ENCODE assay signal across 12 mouse cellular contexts in genomic region chr11:88634627-88635026, GRCm38 (mm10).
A peak's percentile ranks its signal among the peaks of the same experiment; 100 is the strongest.
DNase-seq lines count a peak whose midpoint lies in the region; ATAC-seq and TF ChIP-seq lines count a peak whose summit lies in the region.
"Had no signal": no experiment of that assay in that cellular context is flagged by ENCODE, and none has a peak within 500 bp of the region (broad histone marks: within the 10 kb centered on the region; RNA-seq: fewer than 3 reads in every experiment).

No protein-coding gene starts in this region.

- 0 out of 2 replicates have a peak, but pooled peaks cover 4% of the 10 kb centered on the region for H3K4me1 ChIP-seq in forebrain, postnatal 0 days (ENCODE audit: insufficient read depth)
- peaks cover 11% of the 10 kb centered on the region for H3K4me1 ChIP-seq in forebrain, embryonic 16.5 days (replicated peaks; ENCODE audit: control insufficient read depth, insufficient read depth, low read length)
- H3K4me1 ChIP-seq in midbrain, embryonic 13.5 days (replicated peaks): peaks cover 67% of the 10 kb centered on the region
- H3K4me1 ChIP-seq in midbrain, embryonic 15.5 days: peaks cover 37% of the 10 kb centered on the region
- H3K4me1 ChIP-seq in intestine, embryonic 16.5 days (ENCODE audit: control insufficient read depth, insufficient read depth, low read length): peaks cover 31% of the 10 kb centered on the region
- H3K4me1 ChIP-seq in liver, embryonic 11.5 days (replicated peaks; ENCODE audit: control insufficient read depth, insufficient read depth, low read length): peaks cover 26% of the 10 kb centered on the region

- WGBS in forebrain, postnatal 0 days: 41% methylated on average over 1 of the region's 1 CpGs
- WGBS in forebrain, embryonic 16.5 days: 59% methylated on average over 1 of the region's 1 CpGs
- WGBS in midbrain, embryonic 13.5 days: 62% methylated on average over 1 of the region's 1 CpGs
- 69% methylated on average over 1 of the region's 1 CpGs for WGBS in midbrain, embryonic 15.5 days
- WGBS in intestine, embryonic 16.5 days: 62% methylated on average over 1 of the region's 1 CpGs
- 89% methylated on average over 1 of the region's 1 CpGs for WGBS in liver, embryonic 11.5 days

- H3K9me3 ChIP-seq in forebrain, postnatal 0 days (ENCODE audit: low read length): no peaks in the 10 kb centered on the region
- H3K9me3 ChIP-seq in forebrain, embryonic 16.5 days (ENCODE audit: control insufficient read depth, low read length): no peaks in the 10 kb centered on the region
- no peaks in the 10 kb centered on the region for H3K9me3 ChIP-seq in midbrain, embryonic 13.5 days
- H3K9me3 ChIP-seq in midbrain, embryonic 15.5 days: no peaks in the 10 kb centered on the region
- no peaks in the 10 kb centered on the region for H3K9me3 ChIP-seq in intestine, embryonic 16.5 days (ENCODE audit: control insufficient read depth, low read length)
- no peaks in the 10 kb centered on the region for H3K9me3 ChIP-seq in liver, embryonic 11.5 days (ENCODE audit: control insufficient read depth, low read length)

- no peak for TF ChIP-seq CTCF in forebrain, postnatal 0 days (IDR thresholded peaks at IDR 0.05; ENCODE audit: low read depth)

- no peaks in the 10 kb centered on the region for H3K27me3 ChIP-seq in forebrain, postnatal 0 days (ENCODE audit: insufficient read depth, low read length)
- H3K27me3 ChIP-seq in forebrain, embryonic 16.5 days (replicated peaks; ENCODE audit: control insufficient read depth, insufficient read depth, low read length): no peaks in the 10 kb centered on the region
- H3K27me3 ChIP-seq in midbrain, embryonic 13.5 days: no peaks in the 10 kb centered on the region
- no peaks in the 10 kb centered on the region for H3K27me3 ChIP-seq in midbrain, embryonic 15.5 days (replicated peaks)
- H3K27me3 ChIP-seq in intestine, embryonic 16.5 days (replicated peaks; ENCODE audit: control insufficient read depth, insufficient read depth, low read length): no peaks in the 10 kb centered on the region
- H3K27me3 ChIP-seq in liver, embryonic 11.5 days (replicated peaks; ENCODE audit: control insufficient read depth, insufficient read depth, low read length): no peaks in the 10 kb centered on the region

- no peaks in the 10 kb centered on the region for H3K36me3 ChIP-seq in forebrain, postnatal 0 days (ENCODE audit: insufficient read depth)
- H3K36me3 ChIP-seq in forebrain, embryonic 16.5 days (ENCODE audit: control insufficient read depth, insufficient read depth): no peaks in the 10 kb centered on the region
- 0 out of 2 replicates have a peak, but pooled peaks cover 3% of the 10 kb centered on the region for H3K36me3 ChIP-seq in midbrain, embryonic 13.5 days
- H3K36me3 ChIP-seq in midbrain, embryonic 15.5 days (replicated peaks): no peaks in the 10 kb centered on the region
- H3K36me3 ChIP-seq in intestine, embryonic 16.5 days (ENCODE audit: control insufficient read depth, insufficient read depth, low read length): no peaks in the 10 kb centered on the region
- H3K36me3 ChIP-seq in liver, embryonic 11.5 days (ENCODE audit: control insufficient read depth, insufficient read depth, low read length): no peaks in the 10 kb centered on the region

- no peak for DNase-seq in forebrain, postnatal 0 days
- DNase-seq in adrenal gland, postnatal 4 days (ENCODE audit: low spot score in 2 of 2): no peak
- DNase-seq in liver, embryonic 11.5 days (ENCODE audit: low spot score): no peak
- DNase-seq in adrenal gland, postnatal 10 days: no peak
- DNase-seq: cerebellum, adult 11-12 months; kidney, adult 18-20 months; layer of hippocampus, postnatal 36 days had no signal

- H3K9ac ChIP-seq in forebrain, postnatal 0 days: no peak overlapping the region
- no peak overlapping the region for H3K9ac ChIP-seq in forebrain, embryonic 16.5 days (replicated peaks; ENCODE audit: low read depth, low read length)
- no peak overlapping the region for H3K9ac ChIP-seq in midbrain, embryonic 13.5 days (replicated peaks)
- H3K9ac ChIP-seq in midbrain, embryonic 15.5 days: no peak overlapping the region
- no peak overlapping the region for H3K9ac ChIP-seq in intestine, embryonic 16.5 days (ENCODE audit: low read depth, low read length)
- no peak overlapping the region for H3K9ac ChIP-seq in liver, embryonic 11.5 days (ENCODE audit: low read depth, low read length)

- ATAC-seq in forebrain, postnatal 0 days: no peak
- ATAC-seq in forebrain, embryonic 16.5 days: no peak
- no peak for ATAC-seq in midbrain, embryonic 13.5 days
- ATAC-seq in midbrain, embryonic 15.5 days (replicated peaks): no peak
- ATAC-seq in intestine, embryonic 16.5 days: no peak
- ATAC-seq in liver, embryonic 11.5 days (replicated peaks; ENCODE audit: low FRiP score): no peak
- ATAC-seq: midbrain, embryonic 16.5 days had no signal

- H3K27ac ChIP-seq in forebrain, postnatal 0 days (ENCODE audit: low read depth, low read length): 0 out of 2 replicates have a peak overlapping the region, but pooled peaks have one; percentile 23
- no peak overlapping the region for H3K27ac ChIP-seq in forebrain, embryonic 16.5 days (ENCODE audit: low read length)
- H3K27ac ChIP-seq in midbrain, embryonic 13.5 days: peak overlapping the region; percentile 46
- H3K27ac ChIP-seq in midbrain, embryonic 15.5 days: no peak overlapping the region
- H3K27ac ChIP-seq in intestine, embryonic 16.5 days (ENCODE audit: low read length): peak overlapping the region; percentile 18; the same call in 1 of the 2 replicates
- no peak overlapping the region for H3K27ac ChIP-seq in liver, embryonic 11.5 days (ENCODE audit: low read depth, low read length)

- H3K4me2 ChIP-seq in forebrain, postnatal 0 days (ENCODE audit: low read depth): no peak overlapping the region
- no peak overlapping the region for H3K4me2 ChIP-seq in forebrain, embryonic 16.5 days (ENCODE audit: low read length)
- no peak overlapping the region for H3K4me2 ChIP-seq in midbrain, embryonic 13.5 days (replicated peaks)
- H3K4me2 ChIP-seq in midbrain, embryonic 15.5 days: no peak overlapping the region
- H3K4me2 ChIP-seq in intestine, embryonic 16.5 days (ENCODE audit: low read depth, low read length): no peak overlapping the region
- H3K4me2 ChIP-seq in liver, embryonic 11.5 days: no peak overlapping the region

- H3K4me3 ChIP-seq in forebrain, postnatal 0 days (ENCODE audit: low read depth, low read length): no peak overlapping the region
- no peak overlapping the region for H3K4me3 ChIP-seq in forebrain, embryonic 16.5 days (replicated peaks; ENCODE audit: low read length)
- H3K4me3 ChIP-seq in midbrain, embryonic 13.5 days (replicated peaks): no peak overlapping the region
- H3K4me3 ChIP-seq in midbrain, embryonic 15.5 days: no peak overlapping the region
- H3K4me3 ChIP-seq in intestine, embryonic 16.5 days (ENCODE audit: low read length): no peak overlapping the region
- no peak overlapping the region for H3K4me3 ChIP-seq in liver, embryonic 11.5 days (ENCODE audit: low read depth, low read length)

Comparison
In these comparisons a context has a peak if more than half of its experiments do, and no peak if none do; other contexts are left out.
1. H3K27ac ChIP-seq: peak in forebrain, postnatal 0 days (single experiment), midbrain, embryonic 13.5 days (single experiment) and intestine, embryonic 16.5 days (single experiment); none in forebrain, embryonic 16.5 days (single experiment), midbrain, embryonic 15.5 days (single experiment) and liver, embryonic 11.5 days (single experiment).